Mouse (Mus musculus) embryonic facial prominence, embryonic 12.5 days (tissue): ENCODE results near the gene Cdhr2. TPM values are rescaled to one million over a fixed set of nuclear protein-coding genes. Genes with fewer than 3 reads are reported as not detected.

ENCODE experiments used
- ATAC-seq: fragments of 200-750 bp; cut with Nextera tagmentation; 2 replicates; pipeline ENCODE4 v1.8.0; 2017; ENCODE audit not compliant: insufficient number of reproducible peaks, insufficient read depth, low FRiP score, low TSS enrichment
- H3K27ac ChIP-seq: fragments of 300-500 bp; sonication (generic); 2 replicates; pipeline ENCODE4 v1.5.1; 2016; ENCODE audit warnings: mild to moderate bottlenecking
- H3K27me3 ChIP-seq: fragments of 300-500 bp; sonication (generic); 2 replicates; pipeline ENCODE4 v1.6.1; 2016; ENCODE audit warnings: mild to moderate bottlenecking, moderate library complexity
- H3K36me3 ChIP-seq: fragments of 300-500 bp; sonication (generic); 2 replicates; pipeline ENCODE4 v1.6.1; 2016; ENCODE audit warnings: mild to moderate bottlenecking
- H3K4me1 ChIP-seq: fragments of 300-500 bp; sonication (generic); 2 replicates; pipeline ENCODE4 v1.6.1; 2016
- H3K4me2 ChIP-seq: fragments of 300-500 bp; sonication (generic); replicated peaks from 2 replicates; pipeline ENCODE4 v1.6.1; 2016; ENCODE audit warnings: mild to moderate bottlenecking, moderate library complexity
- H3K4me3 ChIP-seq: fragments of 300-500 bp; sonication (generic); 2 replicates; pipeline ENCODE4 v1.5.1; 2016; ENCODE audit warnings: mild to moderate bottlenecking
- H3K9ac ChIP-seq: fragments of 300-500 bp; sonication (generic); 2 replicates; pipeline ENCODE4 v1.6.1; 2016; ENCODE audit warnings: mild to moderate bottlenecking, moderate library complexity
- H3K9me3 ChIP-seq: fragments of 300-500 bp; sonication (generic); 2 replicates; pipeline ENCODE4 v1.6.1; 2016; ENCODE audit warnings: mild to moderate bottlenecking, moderate library complexity
- WGBS: fragments of 180-500 bp; shearing (Covaris S2); methylation state at CpG from one replicate; pipeline ENCODE4 v1.1.7; 2016; 5-methylcytosine and 5-hydroxymethylcytosine counted together
- polyA plus RNA-seq: library from polyadenylated mRNA; unstranded; fragments of >200 nt; fragmentation: Nextera tagmentation; extraction: Ambion mirVana; gene quantifications from 2 replicates; pipeline ENCODE4 v1.2.1, GENCODE M21; 2016

Gene Cdhr2
- polyA plus RNA-seq = 0.05 and 0.06 TPM in 2 replicates

DNA sequence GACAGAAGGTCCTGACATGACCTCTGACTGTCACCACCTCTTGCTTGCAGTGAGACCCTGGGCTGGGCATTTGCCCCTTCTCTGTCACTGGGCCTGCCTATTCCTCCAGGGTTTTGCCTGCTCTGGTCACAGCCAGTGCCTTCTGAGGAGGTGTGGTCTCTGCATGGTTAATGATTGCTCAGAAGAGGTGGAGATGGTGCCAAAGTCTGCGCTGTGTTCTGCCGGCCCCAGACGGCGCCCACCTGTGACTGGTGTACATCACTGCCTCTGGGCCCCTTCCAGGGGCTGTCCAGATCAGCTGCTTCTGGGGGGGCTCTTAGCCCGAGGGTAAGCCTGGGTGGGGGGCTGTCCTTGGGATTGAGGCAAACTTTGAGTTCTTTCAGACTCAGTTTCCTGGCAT lies at the start of gene Cdhr2:
Gene Cdhr2 (plus strand): TSS at position 219 of the 400 bp plus-strand sequence.
- Histone ChIP-seq H3K4me2 (no peak within 1 kb of the TSS), H3K4me3 (no peak within 1 kb of the TSS), H3K9ac (no peak within 1 kb of the TSS), H3K27me3 (no peaks in the 10 kb centered on the region), H3K36me3 (no peaks in the 10 kb centered on the region), H3K4me1 (no peaks in the 10 kb centered on the region), H3K9me3 (no peaks in the 10 kb centered on the region), H3K27ac (no peak within 1 kb of the TSS)
- no peak for ATAC-seq
- 60% methylated on average over 5 of the region's 5 CpGs for WGBS

DNA sequence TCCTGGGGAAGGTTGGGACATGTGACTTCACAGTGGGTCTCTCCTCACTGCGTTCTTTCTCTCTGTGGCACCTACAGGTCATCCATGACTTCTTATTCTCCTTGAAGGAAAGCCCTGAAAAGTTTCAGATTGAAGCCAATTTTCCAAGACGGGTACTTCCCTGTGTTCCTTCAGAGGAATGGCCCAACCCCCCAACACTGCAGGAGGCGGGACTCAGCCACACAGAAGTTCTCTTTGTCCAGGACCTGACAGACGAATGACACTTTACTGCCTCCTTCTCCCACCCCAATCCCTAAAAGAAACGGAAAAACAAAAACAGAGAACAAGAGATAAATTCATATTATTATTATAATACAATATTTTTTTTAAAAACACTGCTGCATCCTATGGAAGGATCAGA lies 40.4 kb upstream of the Cdhr2 start:
- Histone ChIP-seq H3K4me2 (no peak overlapping the region), H3K9me3 (no peaks in the 10 kb centered on the region), H3K4me1 (no peaks in the 10 kb centered on the region), H3K9ac (no peak overlapping the region), H3K27ac (no peak overlapping the region), H3K4me3 (no peak overlapping the region), H3K36me3 (peaks cover 68% of the 10 kb centered on the region), H3K27me3 (no peaks in the 10 kb centered on the region)
- no peak for ATAC-seq
- WGBS = 48% methylated on average over 5 of the region's 5 CpGs

DNA sequence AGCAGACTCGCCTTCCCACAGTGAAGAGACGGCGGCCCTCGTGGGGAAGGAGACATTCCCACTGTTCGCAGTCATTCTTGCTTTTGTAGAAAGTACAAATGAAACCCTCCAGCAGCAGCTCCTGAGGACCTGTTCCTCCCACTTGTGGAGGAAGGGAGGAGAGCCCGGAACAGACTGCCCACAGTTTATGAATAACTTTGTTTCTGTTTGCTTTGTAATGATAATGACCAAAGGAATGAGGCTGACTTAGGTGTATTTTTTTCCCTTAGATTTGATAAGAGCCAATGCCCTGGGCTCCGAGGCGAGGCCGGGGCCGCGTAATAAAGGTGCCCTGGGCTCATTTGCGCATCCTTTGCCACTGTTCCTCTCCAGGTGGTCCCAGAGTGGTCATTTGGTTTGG lies 39.9 kb upstream of the Cdhr2 start:
- ATAC-seq = no peak
- no peaks in the 10 kb centered on the region for H3K9me3 ChIP-seq

DNA sequence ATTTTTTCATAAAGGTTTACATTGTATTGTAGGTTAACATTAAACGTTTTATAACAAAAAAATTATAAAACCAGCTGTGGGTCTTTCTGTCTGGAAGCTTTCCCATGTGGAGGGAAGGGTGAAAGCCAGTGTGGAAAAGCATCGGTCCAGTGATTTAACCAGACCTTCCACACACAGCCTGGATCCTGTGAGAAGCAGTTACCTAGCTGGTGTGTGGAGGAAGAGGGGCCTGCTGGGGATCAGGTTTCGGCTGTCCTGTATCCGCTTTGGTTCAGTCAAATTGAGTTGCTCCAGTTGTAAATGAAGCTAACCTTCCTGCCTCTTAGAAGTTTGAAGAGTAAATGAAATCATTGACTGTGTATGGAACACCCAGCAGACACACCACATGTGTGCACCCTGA lies 37.3 kb upstream of the Cdhr2 start:
- Histone ChIP-seq H3K4me1 (no peaks in the 10 kb centered on the region), H3K27ac (no peak overlapping the region), H3K4me3 (no peak overlapping the region), H3K36me3 (peaks cover 44% of the 10 kb centered on the region), H3K9me3 (no peaks in the 10 kb centered on the region), H3K4me2 (no peak overlapping the region), H3K27me3 (no peaks in the 10 kb centered on the region), H3K9ac (no peak overlapping the region)
- no peak for ATAC-seq
- 68% methylated on average over 4 of the region's 4 CpGs for WGBS

More for the DNA sequence above, 39.9 kb upstream of the Cdhr2 start:
- Histone ChIP-seq H3K27ac (no peak overlapping the region), H3K4me1 (no peaks in the 10 kb centered on the region), H3K36me3 (peaks cover 63% of the 10 kb centered on the region), H3K4me3 (no peak overlapping the region), H3K9ac (no peak overlapping the region), H3K4me2 (no peak overlapping the region), H3K27me3 (no peaks in the 10 kb centered on the region)
- WGBS = 83% methylated on average over 12 of the region's 12 CpGs

DNA sequence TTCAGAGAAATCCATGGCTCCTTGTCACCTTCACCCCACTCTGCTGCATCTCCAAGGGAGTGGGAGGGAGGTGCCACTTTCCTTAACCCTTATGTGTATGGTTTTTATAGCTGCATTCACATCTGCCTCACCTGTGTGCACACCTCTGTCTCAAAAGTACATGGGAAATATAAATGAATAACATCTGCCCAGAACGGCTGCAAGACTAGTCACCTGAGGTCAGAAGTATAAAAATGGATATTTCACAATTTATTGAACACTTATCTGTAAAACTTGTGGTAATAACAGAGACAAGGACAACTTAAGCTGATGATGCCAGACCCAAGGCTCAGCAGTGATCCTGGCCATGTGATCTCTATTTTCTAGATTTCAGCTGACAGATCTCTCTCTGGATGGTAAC lies 36.8 kb upstream of the Cdhr2 start:
- no peak overlapping the region for H3K4me3 ChIP-seq
- no peaks in the 10 kb centered on the region for H3K27me3 ChIP-seq
- no peak overlapping the region for H3K9ac ChIP-seq
- 89% methylated on average over 1 of the region's 1 CpGs for WGBS
- no peak overlapping the region for H3K27ac ChIP-seq
- no peaks in the 10 kb centered on the region for H3K9me3 ChIP-seq
- H3K36me3 ChIP-seq = peaks cover 42% of the 10 kb centered on the region
- no peak overlapping the region for H3K4me2 ChIP-seq
- no peaks in the 10 kb centered on the region for H3K4me1 ChIP-seq
- no peak for ATAC-seq

DNA sequence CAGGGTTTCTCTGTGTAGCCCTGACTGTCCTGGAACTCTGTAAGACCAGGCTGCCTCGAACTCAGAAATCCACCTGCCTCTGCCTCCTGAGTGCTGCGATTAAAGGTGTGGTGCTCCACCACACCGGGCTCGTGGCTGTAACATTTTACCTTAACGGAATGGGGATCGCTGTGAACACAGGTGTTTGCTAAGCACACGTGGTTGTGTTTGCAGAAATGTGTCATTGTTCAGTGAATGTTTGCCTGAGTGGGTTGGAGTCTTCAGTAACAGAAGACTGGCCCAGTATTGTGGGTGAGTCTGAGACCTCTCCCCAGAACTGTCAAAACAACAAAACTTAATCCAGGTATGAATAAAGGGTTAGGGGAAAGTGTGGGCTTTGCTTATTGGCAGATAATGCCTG lies 36.2 kb upstream of the Cdhr2 start:
- Histone ChIP-seq H3K4me3 (no peak overlapping the region), H3K36me3 (peaks cover 38% of the 10 kb centered on the region), H3K27me3 (no peaks in the 10 kb centered on the region), H3K4me1 (no peaks in the 10 kb centered on the region), H3K4me2 (no peak overlapping the region), H3K9ac (no peak overlapping the region), H3K27ac (no peak overlapping the region), H3K9me3 (no peaks in the 10 kb centered on the region)
- no peak for ATAC-seq
- WGBS = 94% methylated on average over 7 of the region's 7 CpGs

DNA sequence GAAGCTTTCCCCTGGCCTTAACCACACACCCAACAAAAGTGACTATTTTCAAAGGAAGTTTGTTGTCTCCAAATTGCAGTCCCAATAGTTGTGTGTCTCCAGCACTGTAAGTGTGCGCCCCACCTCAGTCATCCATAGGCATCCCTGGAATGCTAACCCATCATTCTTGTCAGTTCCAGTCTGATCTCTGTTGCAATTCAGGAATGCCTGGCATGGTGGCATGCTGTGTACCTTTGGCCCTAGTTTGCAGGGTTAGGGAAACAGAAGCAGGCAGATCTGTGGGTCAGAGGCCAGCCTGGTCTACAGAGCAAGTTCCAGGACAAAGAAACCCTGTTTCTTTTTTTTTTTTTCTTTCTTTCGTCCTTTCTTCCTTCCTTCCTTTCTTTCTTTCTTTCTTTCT lies 30.8 kb upstream of the Cdhr2 start:
- 54% methylated on average over 2 of the region's 2 CpGs for WGBS
- no peak overlapping the region for H3K4me2 ChIP-seq
- H3K9me3 ChIP-seq = no peaks in the 10 kb centered on the region
- H3K9ac ChIP-seq = no peak overlapping the region
- no peaks in the 10 kb centered on the region for H3K4me1 ChIP-seq
- no peak overlapping the region for H3K27ac ChIP-seq
- no peak for ATAC-seq
- peaks cover 6% of the 10 kb centered on the region; the same call in 1 of the 2 replicates for H3K36me3 ChIP-seq
- H3K4me3 ChIP-seq = no peak overlapping the region
- H3K27me3 ChIP-seq = no peaks in the 10 kb centered on the region

DNA sequence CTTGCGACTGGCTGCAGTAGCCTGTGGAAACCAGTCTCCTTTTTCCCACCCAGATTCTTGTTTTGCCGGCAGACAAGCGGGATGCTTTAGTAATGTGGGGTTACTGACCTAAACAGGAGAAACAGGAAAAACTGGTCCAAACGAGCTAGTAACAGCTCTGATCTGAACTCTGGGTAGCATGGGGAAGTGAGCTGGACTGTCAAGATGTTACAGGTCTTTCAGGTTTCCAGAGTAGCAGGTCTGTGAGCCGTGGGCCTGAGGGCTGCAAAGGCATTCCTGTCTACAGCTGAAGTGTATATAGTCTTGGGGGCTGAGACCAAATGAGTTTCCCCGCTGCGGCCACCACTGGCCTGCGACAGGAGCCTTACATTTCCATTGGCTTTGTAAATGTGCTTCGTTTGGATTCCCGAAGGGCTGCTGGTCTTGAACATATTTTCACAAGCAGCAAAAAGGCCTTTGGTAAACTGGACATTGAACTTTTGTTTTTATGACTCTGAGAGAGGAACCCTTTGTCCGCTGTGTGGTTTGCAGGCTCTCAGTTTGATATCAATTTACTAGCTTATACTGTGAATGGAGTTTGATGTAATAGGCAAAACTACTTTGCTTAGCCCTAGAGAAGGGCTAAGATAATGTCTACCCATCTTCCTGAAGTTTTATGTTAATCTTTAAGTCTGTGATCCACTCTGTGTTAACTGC lies 25.2 kb upstream of the Cdhr2 start:
- Histone ChIP-seq H3K9me3 (no peaks in the 10 kb centered on the region), H3K4me3 (no peak overlapping the region), H3K9ac (no peak overlapping the region), H3K27me3 (no peaks in the 10 kb centered on the region), H3K27ac (no peak overlapping the region), H3K36me3 (peaks cover 26% of the 10 kb centered on the region), H3K4me1 (no peaks in the 10 kb centered on the region), H3K4me2 (no peak overlapping the region)
- no peak for ATAC-seq
- 59% methylated on average over 11 of the region's 11 CpGs for WGBS

DNA sequence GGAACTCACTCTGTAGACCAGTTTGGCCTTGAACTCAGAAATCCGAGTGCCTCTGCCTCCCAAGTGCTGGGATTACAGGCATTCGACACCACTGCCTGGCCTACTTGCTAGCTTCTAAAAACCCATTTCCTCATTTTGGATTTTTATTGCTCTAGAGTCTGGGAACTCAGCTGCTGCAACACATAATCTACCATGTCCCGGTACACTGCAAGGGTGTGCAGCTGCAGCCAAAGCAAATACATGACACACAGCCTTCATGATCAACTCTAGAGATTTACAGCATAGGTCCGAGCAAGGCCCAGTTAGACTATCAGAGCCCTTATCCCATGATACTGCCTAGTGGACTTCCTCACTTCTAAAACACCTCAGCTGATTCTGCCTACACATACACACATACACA lies 23.0 kb upstream of the Cdhr2 start:
- Histone ChIP-seq H3K9me3 (no peaks in the 10 kb centered on the region), H3K36me3 (peaks cover 48% of the 10 kb centered on the region)
- WGBS = 77% methylated on average over 4 of the region's 4 CpGs

DNA sequence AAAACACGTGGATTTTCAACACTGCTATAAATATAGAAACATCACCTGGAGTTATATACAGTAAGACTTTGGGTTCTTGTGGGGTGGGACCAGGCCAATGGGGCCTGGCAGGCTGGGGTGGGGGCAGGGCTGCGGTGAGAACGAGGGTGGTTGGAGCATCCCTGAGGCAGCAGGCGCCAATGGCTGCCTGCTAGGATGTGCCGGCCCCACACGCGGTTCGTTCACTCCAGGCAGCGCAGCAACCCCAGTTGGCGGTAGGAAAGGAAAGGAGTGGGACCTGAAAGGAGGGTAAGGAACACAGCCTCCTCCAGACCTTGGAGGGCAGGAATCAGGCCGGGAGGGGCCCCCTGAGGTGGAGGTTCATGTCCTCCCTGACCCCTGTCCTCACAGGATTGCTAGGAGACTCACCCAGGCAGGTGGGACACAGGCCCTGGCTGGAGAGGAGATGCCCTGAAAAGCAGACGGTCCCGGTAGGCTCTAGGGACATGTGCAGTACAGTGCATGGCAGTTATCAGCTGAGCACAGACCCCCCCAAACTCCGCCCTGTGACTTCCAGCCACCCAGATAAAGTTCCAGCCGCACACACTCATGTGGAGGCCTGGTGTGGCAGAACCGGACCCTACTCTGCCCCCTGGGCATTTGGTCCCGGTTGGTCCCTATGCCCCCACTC lies 20.9 kb upstream of the Cdhr2 start:
- peaks cover 64% of the 10 kb centered on the region for H3K36me3 ChIP-seq
- WGBS = 76% methylated on average over 17 of the region's 17 CpGs

More for the DNA sequence above, 23.0 kb upstream of the Cdhr2 start:
- no peak overlapping the region for H3K9ac ChIP-seq
- H3K27me3 ChIP-seq = no peaks in the 10 kb centered on the region
- no peak overlapping the region for H3K27ac ChIP-seq
- ATAC-seq = no peak
- no peak overlapping the region for H3K4me2 ChIP-seq
- H3K4me3 ChIP-seq = no peak overlapping the region
- H3K4me1 ChIP-seq = no peaks in the 10 kb centered on the region

DNA sequence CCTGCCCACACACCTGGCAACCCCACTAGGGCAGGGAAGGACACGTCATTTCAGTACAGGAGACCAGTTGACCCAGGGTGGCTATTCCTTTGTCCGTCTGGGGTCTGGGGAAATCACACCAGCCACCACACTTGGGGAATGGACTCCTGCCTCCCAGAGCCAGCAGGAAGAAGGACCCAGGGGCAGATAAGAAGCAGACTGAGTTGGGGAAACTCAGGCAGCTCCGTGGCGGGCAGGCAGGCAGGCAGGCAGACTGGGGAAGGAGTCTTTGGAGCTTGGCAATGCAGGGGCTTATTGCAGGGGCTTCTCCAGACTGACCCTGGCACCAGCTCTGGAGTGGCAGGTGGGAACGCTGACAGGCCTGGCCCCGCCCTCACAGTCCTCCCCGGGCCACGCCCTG lies 20.0 kb upstream of the Cdhr2 start:
- no peak overlapping the region for H3K27ac ChIP-seq
- H3K36me3 ChIP-seq = peaks cover 64% of the 10 kb centered on the region
- H3K4me1 ChIP-seq = peaks cover 19% of the 10 kb centered on the region
- H3K9me3 ChIP-seq = no peaks in the 10 kb centered on the region
- ATAC-seq = no peak
- H3K27me3 ChIP-seq = no peaks in the 10 kb centered on the region
- H3K9ac ChIP-seq = no peak overlapping the region
- no peak overlapping the region for H3K4me3 ChIP-seq
- 87% methylated on average over 8 of the region's 8 CpGs for WGBS
- H3K4me2 ChIP-seq = no peak overlapping the region

More for the DNA sequence above, 20.9 kb upstream of the Cdhr2 start:
- H3K9me3 ChIP-seq = no peaks in the 10 kb centered on the region
- H3K4me3 ChIP-seq = no peak overlapping the region
- peaks cover 9% of the 10 kb centered on the region for H3K4me1 ChIP-seq
- H3K9ac ChIP-seq = no peak overlapping the region
- H3K27me3 ChIP-seq = no peaks in the 10 kb centered on the region
- no peak overlapping the region for H3K4me2 ChIP-seq
- no peak overlapping the region for H3K27ac ChIP-seq
- ATAC-seq = no peak

DNA sequence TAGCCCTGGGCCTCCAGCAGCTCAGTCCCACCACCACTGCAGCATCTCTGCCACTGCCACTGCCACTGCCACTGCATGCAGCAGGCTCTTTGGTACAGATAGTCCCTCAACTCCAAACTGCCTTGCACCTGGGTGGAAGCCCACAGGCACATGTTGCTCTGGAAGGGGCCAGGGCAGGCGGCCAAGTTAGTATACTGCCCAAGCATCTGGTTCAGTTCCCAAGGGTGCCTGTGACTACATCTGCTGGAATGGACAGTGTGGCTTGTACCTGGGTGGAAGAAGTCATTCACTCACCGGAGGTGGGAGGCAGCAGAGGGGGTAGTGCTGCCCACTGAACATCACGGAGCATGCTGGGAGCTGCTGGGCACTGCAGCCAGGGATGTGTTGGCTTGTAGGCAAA lies 18.0 kb upstream of the Cdhr2 start:
- no peaks in the 10 kb centered on the region for H3K9me3 ChIP-seq
- WGBS = 96% methylated on average over 3 of the region's 3 CpGs
- no peak overlapping the region for H3K4me2 ChIP-seq
- no peak for ATAC-seq
- H3K4me1 ChIP-seq = peaks cover 20% of the 10 kb centered on the region
- H3K9ac ChIP-seq = no peak overlapping the region
- peaks cover 63% of the 10 kb centered on the region for H3K36me3 ChIP-seq
- no peaks in the 10 kb centered on the region for H3K27me3 ChIP-seq
- H3K27ac ChIP-seq = no peak overlapping the region
- H3K4me3 ChIP-seq = no peak overlapping the region
